Comparison of ENCODE assay signal across 23 mouse cellular contexts in genomic region chr12:95469897-95470296, GRCm38 (mm10).
DNase-seq lines count a peak whose midpoint lies in the region; TF ChIP-seq lines count a peak whose summit lies in the region.
"Had no signal": no experiment of that assay in that cellular context is flagged by ENCODE, and none has a peak within 500 bp of the region (broad histone marks: within the 10 kb centered on the region; RNA-seq: fewer than 3 reads in every experiment).

No protein-coding gene starts in this region.

- TF ChIP-seq POLR2A in bone marrow macrophage, adult 2 months (IDR thresholded peaks at IDR 0.05; ENCODE audit: borderline replicate concordance, low read depth, low read length): no peak

- TF ChIP-seq CTCF in bone marrow macrophage, adult 2 months (IDR thresholded peaks at IDR 0.05; ENCODE audit: low read depth, low read length): no peak

- H3K4me3 ChIP-seq in bone marrow macrophage, adult 2 months (ENCODE audit: insufficient read depth, low read length): no peak overlapping the region
- H3K4me3 ChIP-seq: forebrain, embryonic 12.5 days; forebrain, embryonic 15.5 days; heart, adult 2 months; heart, embryonic 10.5 days; heart, embryonic 13.5 days had no signal

- peaks cover 25% of the 10 kb centered on the region for H3K4me1 ChIP-seq in bone marrow macrophage, adult 2 months (ENCODE audit: control insufficient read depth, insufficient read depth, low read length)
- H3K4me1 ChIP-seq: heart, embryonic 10.5 days; heart, embryonic 13.5 days had no signal

- peak; percentile 51 for DNase-seq in Muller cell, postnatal 12 days (ENCODE audit: inconsistent ontology term)
- DNase-seq in large intestine, adult 2 months (ENCODE audit: low read depth, low spot score): peak; percentile 7
- no peak for DNase-seq in cerebellum, postnatal 14 days
- no peak for DNase-seq in spleen, postnatal 14 days (ENCODE audit: low spot score in 2 of 2)
- DNase-seq in embryo, embryonic 9.5 days (ENCODE audit: extremely low spot score): no peak
- DNase-seq: adrenal gland, postnatal 10 days; adrenal gland, postnatal 36 days; cerebellum, adult 11 months; cerebellum, adult 2 months; cerebellum, adult 9-11 months; cerebellum, postnatal 36 days; embryo, embryonic 11 days; gastrocnemius, postnatal 36 days; heart, adult 2 months; heart, postnatal 14 days; heart, postnatal 4 days had no signal

- H3K27ac ChIP-seq in bone marrow macrophage, adult 2 months (ENCODE audit: insufficient read depth, low read depth, low read length): peak overlapping the region; percentile 36
- H3K27ac ChIP-seq: forebrain, embryonic 12.5 days; forebrain, embryonic 15.5 days; heart, adult 2 months; heart, embryonic 10.5 days; heart, embryonic 13.5 days; hindbrain, embryonic 14.5 days; hindbrain, postnatal 0 days had no signal

- WGBS in large intestine, adult 2 months: 22% methylated on average over 6 of the region's 6 CpGs

Comparison
In these comparisons a context has a peak if more than half of its experiments do, and no peak if none do; other contexts are left out.
1. DNase-seq: peak in Muller cell, postnatal 12 days (single experiment) and large intestine, adult 2 months (single experiment); none in cerebellum, postnatal 14 days (0 of 2), spleen, postnatal 14 days (0 of 2) and embryo, embryonic 9.5 days (single experiment).